Mouse (Mus musculus) hindbrain, embryonic 15.5 days (tissue): ENCODE results near the gene Cd19. TPM values are rescaled to one million over a fixed set of nuclear protein-coding genes. Genes with fewer than 3 reads are reported as not detected.

Source experiments
- ATAC-seq: fragments of 200-750 bp; cut with Nextera tagmentation; 2 replicates; pipeline ENCODE4 v1.8.0; 2017; ENCODE audit warnings: low read depth, moderate number of reproducible peaks, moderate TSS enrichment; ENCODE audit not compliant: low FRiP score
- H3K27ac ChIP-seq: fragments of 300-500 bp; sonication (generic); replicated peaks from 2 replicates; pipeline ENCODE4 v1.5.1; 2015; ENCODE audit warnings: mild to moderate bottlenecking, inconsistent platforms
- H3K27me3 ChIP-seq: fragments of 300-500 bp; sonication (generic); 2 replicates; pipeline ENCODE4 v1.6.1; 2015; ENCODE audit warnings: control low read depth, inconsistent platforms
- H3K36me3 ChIP-seq: fragments of 300-500 bp; sonication (generic); 2 replicates; pipeline ENCODE4 v1.6.1; 2015; ENCODE audit warnings: control low read depth, inconsistent platforms
- H3K4me1 ChIP-seq: fragments of 300-500 bp; sonication (generic); replicated peaks from 2 replicates; pipeline ENCODE4 v1.6.1; 2015; ENCODE audit warnings: control low read depth, inconsistent platforms
- H3K4me2 ChIP-seq: fragments of 300-500 bp; sonication (generic); 2 replicates; pipeline ENCODE4 v1.6.1; 2015; ENCODE audit warnings: moderate library complexity, mild to moderate bottlenecking, inconsistent platforms
- H3K4me3 ChIP-seq: fragments of 300-500 bp; sonication (generic); 2 replicates; pipeline ENCODE4 v1.5.1; 2015; ENCODE audit warnings: mild to moderate bottlenecking, inconsistent platforms
- H3K9ac ChIP-seq: fragments of 300-500 bp; sonication (generic); 2 replicates; pipeline ENCODE4 v1.6.1; 2015; ENCODE audit warnings: inconsistent platforms
- H3K9me3 ChIP-seq: fragments of 300-500 bp; sonication (generic); 2 replicates; pipeline ENCODE4 v1.6.1; 2016; ENCODE audit warnings: control low read depth, inconsistent platforms
- WGBS: fragments of 180-500 bp; shearing (Covaris S2); methylation state at CpG from one replicate; pipeline ENCODE4 v1.1.7; 2015; 5-methylcytosine and 5-hydroxymethylcytosine counted together
- polyA plus RNA-seq: library from polyadenylated mRNA; unstranded; fragments of >200 nt; fragmentation: Nextera tagmentation; extraction: Ambion mirVana; gene quantifications from 2 replicates; pipeline ENCODE4 v1.2.1, GENCODE M21; 2015

The Cd19 gene
- polyA plus RNA-seq, 1 experiment from 2014 or later = 0.06 TPM

DNA sequence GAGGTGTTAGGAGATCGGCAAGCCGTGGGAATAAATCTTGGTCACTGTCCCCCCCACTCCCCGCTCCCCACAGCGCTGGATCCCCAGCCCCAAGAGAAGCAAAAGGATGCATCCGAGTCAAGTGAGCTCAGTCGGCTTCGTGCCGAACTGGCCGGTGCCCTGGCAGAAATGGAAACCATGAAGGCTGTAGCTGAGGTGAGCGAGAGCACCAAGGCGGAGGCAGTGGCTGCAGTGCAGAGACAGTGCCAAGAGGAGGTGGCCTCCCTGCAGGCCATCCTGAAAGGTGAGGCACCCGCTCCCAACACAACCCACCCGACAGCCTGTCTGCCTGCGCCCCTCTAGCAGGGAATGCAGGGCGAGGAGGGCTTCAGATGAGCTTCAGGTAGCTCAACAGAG is 14.8 kb upstream of the Cd19 start:
- H3K4me2 ChIP-seq = peak overlapping the region; percentile 63
- H3K27me3 ChIP-seq = no peaks in the 10 kb centered on the region
- peaks cover 12% of the 10 kb centered on the region for H3K36me3 ChIP-seq
- H3K9ac ChIP-seq = peak overlapping the region; percentile 70
- H3K4me3 ChIP-seq = peak overlapping the region; percentile 58
- peak; percentile 49 for ATAC-seq
- peak overlapping the region; percentile 91 for H3K27ac ChIP-seq
- 29% methylated on average over 15 of the region's 15 CpGs for WGBS
- H3K4me1 ChIP-seq = peaks cover 23% of the 10 kb centered on the region
- H3K9me3 ChIP-seq = no peaks in the 10 kb centered on the region

DNA sequence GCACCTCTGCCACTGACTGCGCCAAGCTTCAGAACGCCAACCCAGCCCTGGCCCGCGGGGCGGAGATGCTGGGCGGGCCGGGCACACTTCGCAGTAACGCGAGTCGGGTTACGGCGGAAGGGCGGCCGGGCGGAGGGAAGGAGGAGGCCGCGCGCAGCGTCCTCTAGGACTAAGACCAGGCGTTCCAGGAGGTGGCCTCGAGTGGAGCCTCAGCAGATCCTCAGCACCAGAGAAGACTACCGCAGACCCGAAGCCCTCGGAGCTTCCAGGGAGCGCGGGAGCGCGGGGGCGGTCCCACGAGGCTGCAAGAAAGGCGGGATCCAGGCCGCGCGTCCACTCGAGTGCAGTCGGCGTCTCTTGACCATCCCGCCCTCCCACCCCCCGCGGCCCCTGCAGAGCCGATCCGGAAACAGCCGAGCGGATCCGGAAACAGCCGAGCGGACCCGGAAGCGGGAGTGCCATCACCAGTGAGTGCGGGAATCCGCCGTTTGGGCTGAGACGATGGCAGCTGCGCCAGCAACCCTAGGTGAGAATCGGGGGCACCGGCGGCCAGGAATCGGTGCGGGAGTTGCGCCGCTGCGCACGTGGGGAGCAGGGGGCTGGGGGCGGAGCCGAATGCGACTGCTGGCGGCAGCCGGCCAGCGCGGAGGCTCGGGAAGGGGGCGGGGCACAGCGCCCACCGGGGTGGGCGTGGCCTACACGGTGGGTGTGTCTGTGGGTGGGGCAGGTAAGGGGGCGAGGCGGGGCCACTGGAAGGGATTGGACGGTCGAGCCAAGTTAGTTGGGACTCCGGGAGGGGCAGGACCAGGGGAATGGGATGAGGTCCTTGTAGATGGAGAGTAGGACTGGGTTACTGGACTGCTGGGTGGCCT is 14.2 kb upstream of the Cd19 start, which contains the start of gene Rabep2:
Rabep2 (plus strand) TSS at position 129 of the 872 bp plus-strand sequence.
- H3K4me3 ChIP-seq = peak within 1 kb of the TSS; percentile 58
- peak within 1 kb of the TSS; percentile 91 for H3K27ac ChIP-seq
- peak; percentile 95 for ATAC-seq
- H3K9ac ChIP-seq = peak within 1 kb of the TSS; percentile 70
- peak within 1 kb of the TSS; percentile 63 for H3K4me2 ChIP-seq
- no peaks in the 10 kb centered on the region for H3K9me3 ChIP-seq
- H3K4me1 ChIP-seq = peaks cover 23% of the 10 kb centered on the region
- peaks cover 6% of the 10 kb centered on the region for H3K36me3 ChIP-seq
- under 1% methylated on average over 79 of the region's 82 CpGs for WGBS
- no peaks in the 10 kb centered on the region for H3K27me3 ChIP-seq

DNA sequence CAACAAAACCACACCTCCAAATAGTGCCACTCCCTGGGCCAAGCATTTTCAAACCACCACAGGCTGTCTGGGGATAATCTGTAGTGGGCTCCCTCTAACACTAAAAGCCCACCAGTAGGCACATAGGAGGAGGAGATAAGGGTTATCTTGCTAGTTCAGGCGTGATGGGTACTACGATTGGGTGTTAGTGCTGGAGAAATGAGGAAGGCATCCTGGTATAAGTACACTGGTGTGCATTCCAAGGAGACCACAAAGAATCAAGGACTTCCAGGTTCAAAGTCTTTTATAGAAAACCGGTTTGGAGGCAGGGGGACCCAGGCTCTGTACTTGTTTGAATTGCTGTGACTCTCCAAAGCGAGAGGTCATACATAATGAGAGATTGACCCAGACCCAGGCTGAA is 13.5 kb upstream of the Cd19 start:
- H3K9ac ChIP-seq = peak overlapping the region; percentile 70
- H3K4me3 ChIP-seq = peak overlapping the region; percentile 58
- H3K27ac ChIP-seq = peak overlapping the region; percentile 91
- peaks cover 23% of the 10 kb centered on the region for H3K4me1 ChIP-seq
- peaks cover 4% of the 10 kb centered on the region; the same call in 1 of the 2 replicates for H3K36me3 ChIP-seq
- H3K27me3 ChIP-seq = no peaks in the 10 kb centered on the region
- H3K4me2 ChIP-seq = peak overlapping the region; percentile 63
- 18% methylated on average over 4 of the region's 4 CpGs for WGBS
- H3K9me3 ChIP-seq = no peaks in the 10 kb centered on the region
- ATAC-seq = no peak

DNA sequence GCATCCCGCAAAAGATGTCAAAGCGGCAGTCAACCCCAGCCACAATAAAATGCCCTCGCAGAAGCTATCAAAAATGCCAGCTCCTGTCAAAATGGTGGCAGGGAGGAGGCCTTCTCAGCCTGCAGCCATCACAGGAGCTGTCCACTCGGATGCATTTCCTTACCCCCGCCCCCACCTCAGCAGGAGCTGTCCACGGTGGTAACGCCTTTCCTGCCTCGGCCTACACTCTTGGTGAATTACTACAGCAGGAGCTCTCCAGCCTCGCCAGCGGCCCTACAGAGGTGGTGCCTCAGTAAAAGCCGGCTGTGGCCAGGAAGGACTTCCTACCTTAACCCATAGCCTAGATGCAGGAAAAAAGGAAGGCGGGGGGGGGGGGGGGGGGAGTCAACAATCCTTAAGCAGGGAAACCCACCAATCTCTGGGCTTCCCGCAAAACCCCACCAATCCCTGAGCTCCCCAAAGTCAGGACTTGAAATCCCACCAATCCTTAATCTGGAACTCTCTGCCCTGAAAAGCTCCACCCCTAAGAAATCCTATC is 12.7 kb upstream of the Cd19 start:
- no peak overlapping the region for H3K4me3 ChIP-seq
- H3K4me1 ChIP-seq = peaks cover 23% of the 10 kb centered on the region
- ATAC-seq = no peak
- no peaks in the 10 kb centered on the region for H3K9me3 ChIP-seq
- no peak overlapping the region for H3K27ac ChIP-seq
- no peak overlapping the region for H3K9ac ChIP-seq
- no peaks in the 10 kb centered on the region for H3K36me3 ChIP-seq
- H3K27me3 ChIP-seq = no peaks in the 10 kb centered on the region
- WGBS = 70% methylated on average over 12 of the region's 13 CpGs
- peak overlapping the region; percentile 63; the same call in 1 of the 2 replicates for H3K4me2 ChIP-seq

DNA sequence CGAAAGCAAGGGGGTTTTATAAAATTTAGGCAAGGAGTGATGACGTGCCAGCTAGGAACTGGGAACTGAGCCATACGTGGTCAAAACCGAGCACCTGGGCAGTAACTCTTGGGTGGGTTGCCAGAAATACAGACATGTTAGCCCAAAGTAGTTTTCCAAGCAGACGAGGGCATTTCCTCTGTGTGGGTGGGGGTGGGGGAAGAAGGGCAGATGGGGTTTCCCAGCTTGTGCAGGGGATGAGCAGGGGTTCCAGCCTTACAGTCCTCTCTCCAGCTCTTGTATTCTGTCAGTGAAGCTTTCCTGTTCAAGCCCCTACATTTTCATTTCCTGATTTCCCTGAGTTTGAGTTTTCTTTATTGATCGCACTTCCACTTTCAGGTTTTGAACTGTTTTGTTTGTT is 9.5 kb upstream of the Cd19 start:
- no peak for ATAC-seq
- no peaks in the 10 kb centered on the region for H3K9me3 ChIP-seq
- H3K9ac ChIP-seq = no peak overlapping the region
- no peak overlapping the region for H3K4me2 ChIP-seq
- no peaks in the 10 kb centered on the region for H3K27me3 ChIP-seq
- H3K4me3 ChIP-seq = no peak overlapping the region
- no peak overlapping the region for H3K27ac ChIP-seq
- peaks cover 12% of the 10 kb centered on the region for H3K4me1 ChIP-seq
- WGBS = 84% methylated on average over 6 of the region's 6 CpGs
- H3K36me3 ChIP-seq = no peaks in the 10 kb centered on the region

DNA sequence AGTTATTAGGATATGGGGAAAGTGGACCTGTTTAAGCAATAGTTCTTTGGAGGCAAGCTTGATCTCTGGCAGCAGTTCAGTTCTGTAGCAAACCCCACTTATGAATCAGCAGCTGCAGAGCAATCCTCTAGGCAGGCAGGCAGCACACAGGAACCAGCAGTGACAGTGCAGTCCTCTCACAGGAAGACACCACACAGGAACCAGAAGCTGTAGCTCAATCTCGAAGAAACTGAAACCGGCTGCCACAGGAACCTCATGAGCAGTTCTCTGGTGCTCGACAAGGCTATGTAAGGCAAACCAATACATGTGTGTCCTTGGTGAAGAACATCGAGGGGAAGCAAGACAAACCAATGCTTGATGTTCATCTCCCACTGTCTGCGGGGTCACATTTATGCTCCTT is 7.1 kb upstream of the Cd19 start:
- WGBS = 91% methylated on average over 5 of the region's 5 CpGs
- Histone ChIP-seq H3K9me3 (no peaks in the 10 kb centered on the region), H3K36me3 (no peaks in the 10 kb centered on the region), H3K27ac (no peak overlapping the region), H3K4me3 (no peak overlapping the region), H3K4me2 (no peak overlapping the region), H3K9ac (no peak overlapping the region), H3K4me1 (no peaks in the 10 kb centered on the region), H3K27me3 (no peaks in the 10 kb centered on the region)
- no peak for ATAC-seq

DNA sequence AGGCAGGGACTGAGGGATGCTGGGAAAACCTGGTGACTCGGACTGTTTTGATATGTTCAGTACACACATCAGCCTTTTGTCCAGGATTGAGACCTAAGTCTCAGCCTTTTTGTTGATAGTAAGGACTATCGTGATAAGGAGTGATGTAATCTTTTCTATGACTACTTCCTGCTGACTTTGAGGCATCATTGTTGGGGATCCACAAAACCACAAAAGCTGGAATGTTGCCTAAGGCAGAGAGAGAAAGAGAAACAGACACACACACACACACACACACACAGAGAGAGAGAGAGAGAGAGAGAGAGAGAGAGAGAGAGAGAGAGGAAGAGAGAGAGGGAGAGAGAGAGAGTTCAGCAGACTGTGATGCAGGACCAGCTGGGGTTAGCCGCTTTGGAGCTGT is 3.8 kb upstream of the Cd19 start:
- no peaks in the 10 kb centered on the region for H3K4me1 ChIP-seq
- H3K27ac ChIP-seq = no peak overlapping the region
- H3K9ac ChIP-seq = no peak overlapping the region
- no peak overlapping the region for H3K4me2 ChIP-seq
- ATAC-seq = no peak
- no peaks in the 10 kb centered on the region for H3K36me3 ChIP-seq
- WGBS = 78% methylated on average over 3 of the region's 3 CpGs
- no peaks in the 10 kb centered on the region for H3K27me3 ChIP-seq
- no peak overlapping the region for H3K4me3 ChIP-seq
- no peaks in the 10 kb centered on the region for H3K9me3 ChIP-seq

DNA sequence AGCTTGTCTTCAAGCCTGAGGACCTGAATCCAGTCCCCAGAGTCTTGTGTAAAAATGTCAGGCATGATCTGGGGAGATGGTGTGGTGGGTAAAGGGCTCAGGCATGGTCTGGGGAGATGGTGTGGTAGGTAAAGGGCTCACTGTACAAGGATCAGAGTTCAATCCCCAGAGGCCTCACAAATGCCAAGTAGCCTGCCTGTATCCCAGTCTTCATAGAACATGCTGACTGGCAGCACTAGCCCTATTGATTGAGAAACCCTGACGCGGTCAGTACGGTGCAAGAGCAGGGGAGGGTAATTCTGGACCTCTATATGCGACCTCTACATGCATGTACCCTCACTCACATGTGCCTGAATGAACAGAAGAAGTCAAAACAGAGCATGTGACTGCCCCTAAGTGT is 2.9 kb upstream of the Cd19 start:
- no peak overlapping the region for H3K4me3 ChIP-seq
- no peak overlapping the region for H3K27ac ChIP-seq
- ATAC-seq = no peak
- H3K9ac ChIP-seq = no peak overlapping the region
- H3K4me1 ChIP-seq = no peaks in the 10 kb centered on the region
- no peaks in the 10 kb centered on the region for H3K9me3 ChIP-seq
- no peaks in the 10 kb centered on the region for H3K27me3 ChIP-seq
- H3K4me2 ChIP-seq = no peak overlapping the region
- no peaks in the 10 kb centered on the region for H3K36me3 ChIP-seq
- 81% methylated on average over 4 of the region's 4 CpGs for WGBS

DNA sequence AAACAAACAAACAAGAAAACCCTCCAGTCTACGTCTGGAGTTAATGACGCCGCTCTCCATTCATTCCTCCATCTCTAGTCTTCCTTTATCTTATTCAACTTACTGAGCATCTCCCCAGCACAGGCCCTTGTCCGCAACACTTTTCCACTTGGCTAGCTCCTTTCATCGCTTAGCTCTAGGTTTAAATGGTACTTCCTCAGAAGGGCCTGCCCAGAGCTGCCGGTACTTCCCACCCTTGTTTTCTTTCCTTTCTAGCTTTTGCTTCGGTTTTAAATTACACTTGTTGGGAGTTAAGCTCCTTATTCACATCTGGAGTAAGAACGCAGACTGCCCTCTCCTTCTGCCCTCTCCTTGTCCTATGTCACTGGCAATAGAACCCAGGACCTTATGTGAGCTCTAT is 2.4 kb upstream of the Cd19 start:
- Histone ChIP-seq H3K27ac (no peak overlapping the region), H3K27me3 (no peaks in the 10 kb centered on the region), H3K4me2 (no peak overlapping the region), H3K9ac (no peak overlapping the region), H3K4me3 (no peak overlapping the region), H3K9me3 (no peaks in the 10 kb centered on the region), H3K4me1 (no peaks in the 10 kb centered on the region), H3K36me3 (no peaks in the 10 kb centered on the region)
- no peak for ATAC-seq
- WGBS = 12% methylated on average over 8 of the region's 8 CpGs

DNA sequence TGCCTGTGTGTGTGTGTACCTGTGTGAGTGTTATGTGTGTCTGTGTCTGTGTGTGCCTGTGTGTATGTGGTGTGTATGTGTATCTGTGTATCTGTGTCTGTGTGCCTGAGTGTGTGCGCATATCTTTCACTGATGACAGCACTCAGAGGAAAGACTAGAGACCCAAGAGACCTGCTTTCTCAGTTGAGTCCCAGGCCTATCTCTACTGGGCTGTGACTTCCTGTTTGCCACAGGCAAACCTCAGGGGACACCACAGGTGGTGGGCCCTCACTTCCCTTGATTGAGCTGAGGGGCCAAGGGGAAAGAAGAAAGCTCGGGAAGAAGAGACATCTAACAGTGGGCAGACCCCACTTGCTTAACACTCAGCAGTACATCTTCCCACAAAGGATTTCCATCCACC is 1.9 kb upstream of the Cd19 start:
- Histone ChIP-seq H3K4me1 (no peaks in the 10 kb centered on the region), H3K9me3 (no peaks in the 10 kb centered on the region), H3K4me3 (no peak overlapping the region), H3K36me3 (no peaks in the 10 kb centered on the region), H3K4me2 (no peak overlapping the region), H3K27ac (no peak overlapping the region), H3K27me3 (no peaks in the 10 kb centered on the region), H3K9ac (no peak overlapping the region)
- WGBS = 59% methylated on average over 2 of the region's 2 CpGs
- no peak for ATAC-seq

DNA sequence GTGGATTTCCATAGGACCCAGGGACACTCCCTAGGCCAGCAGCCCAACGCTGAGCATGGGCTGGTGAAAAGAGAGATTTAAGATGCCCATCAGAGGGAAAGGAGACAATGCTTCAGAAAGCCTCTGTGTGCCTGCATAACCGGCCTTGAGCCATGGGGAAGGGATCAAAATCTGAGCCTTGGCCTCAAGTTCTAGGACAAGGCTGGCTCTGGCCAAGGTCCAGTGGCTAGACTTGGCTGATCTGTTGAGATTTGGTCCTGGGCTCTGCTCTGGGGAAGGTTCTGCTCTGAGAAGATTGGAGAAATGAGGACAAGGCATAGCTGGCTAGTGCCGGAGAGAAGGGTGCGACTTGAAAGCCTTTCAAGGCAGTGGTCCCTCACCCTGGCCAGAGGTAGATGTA is 3.6 kb downstream of the Cd19 start:
- Histone ChIP-seq H3K4me1 (no peaks in the 10 kb centered on the region), H3K4me2 (no peak overlapping the region), H3K27ac (no peak overlapping the region), H3K27me3 (no peaks in the 10 kb centered on the region), H3K9me3 (no peaks in the 10 kb centered on the region), H3K36me3 (no peaks in the 10 kb centered on the region), H3K9ac (no peak overlapping the region), H3K4me3 (no peak overlapping the region)
- ATAC-seq = no peak
- 93% methylated on average over 4 of the region's 4 CpGs for WGBS

DNA sequence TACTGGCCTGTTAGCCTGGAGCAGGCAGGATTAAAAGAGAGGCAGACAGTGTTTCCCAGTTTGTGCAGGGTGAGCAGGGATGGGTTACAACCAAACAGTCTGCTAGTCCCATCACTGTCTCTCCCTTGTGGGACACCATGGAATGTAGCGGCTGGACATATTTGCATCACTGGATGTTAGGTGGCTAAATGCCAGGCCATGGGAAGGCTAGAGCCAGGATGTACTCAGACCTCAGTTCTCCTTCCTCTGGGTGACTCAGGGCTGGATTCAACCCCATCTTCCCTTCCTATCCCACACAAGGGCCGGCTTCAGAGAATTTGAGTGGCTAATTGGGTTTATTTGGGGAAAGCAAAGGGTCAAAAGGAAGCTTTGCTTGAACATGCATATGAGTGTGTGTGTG is 6.0 kb downstream of the Cd19 start:
- Histone ChIP-seq H3K9ac (no peak overlapping the region), H3K4me1 (no peaks in the 10 kb centered on the region), H3K4me2 (no peak overlapping the region), H3K27me3 (no peaks in the 10 kb centered on the region), H3K36me3 (no peaks in the 10 kb centered on the region), H3K4me3 (no peak overlapping the region), H3K27ac (no peak overlapping the region), H3K9me3 (no peaks in the 10 kb centered on the region)
- ATAC-seq = no peak
- WGBS = 83% methylated on average over 2 of the region's 2 CpGs
